Mouse (Mus musculus): Measurements from ENCODE around the gene B3galt2. TPM values are rescaled to one million over a fixed set of nuclear protein-coding genes. Genes with fewer than 3 reads are reported as not detected.

Gene B3galt2
- 0.12 and 0.18 TPM in 2 replicates for polyA plus RNA-seq (2016; fragmentation: Nextera tagmentation; extraction: Ambion mirVana)

GRCm38 (mm10) chr1:143640650-143641407 lies at the start of gene B3galt2:
Gene B3galt2, plus strand, starts transcription at chr1:143640664.
- H3K36me3 ChIP-seq, result 0 out of 2 replicates have a peak, but pooled peaks cover under 1% of the 10 kb centered on the region
- H3K4me3 ChIP-seq, result no peak within 1 kb of the TSS
- peaks cover 7% of the 10 kb centered on the region for H3K4me1 ChIP-seq
- no peaks in the 10 kb centered on the region for H3K27me3 ChIP-seq (replicated peaks)
- WGBS (ENCODE audit: insufficient replicate concordance), result 76% methylated on average over 15 of the region's 15 CpGs
- no peak within 1 kb of the TSS; the same call in 1 of the 2 replicates for H3K27ac ChIP-seq
- no peaks in the 10 kb centered on the region for H3K9me3 ChIP-seq (replicated peaks)
- H3K4me2 ChIP-seq, result no peak within 1 kb of the TSS
- no peak for ATAC-seq
- no peak within 1 kb of the TSS for H3K9ac ChIP-seq

- Histone ChIP-seq H3K36me3 (no peaks in the 10 kb centered on the region), H3K4me3 (no peak overlapping the region), H3K9ac (no peak overlapping the region), H3K4me1 (no peaks in the 10 kb centered on the region), H3K27ac (no peak overlapping the region), H3K9me3 (replicated peaks) (no peaks in the 10 kb centered on the region), H3K27me3 (replicated peaks) (no peaks in the 10 kb centered on the region), H3K4me2 (no peak overlapping the region)
- 79% methylated on average over 2 of the region's 2 CpGs for WGBS (ENCODE audit: insufficient replicate concordance)
- no peak for ATAC-seq
These were observed 43.6 kb upstream of the B3galt2 start for GRCm38 (mm10) chr1:143596864-143597263.

- Histone ChIP-seq H3K9ac (no peak overlapping the region), H3K9me3 (replicated peaks) (no peaks in the 10 kb centered on the region), H3K4me3 (no peak overlapping the region), H3K36me3 (peaks cover 17% of the 10 kb centered on the region), H3K4me1 (no peaks in the 10 kb centered on the region), H3K27ac (no peak overlapping the region), H3K27me3 (replicated peaks) (no peaks in the 10 kb centered on the region), H3K4me2 (no peak overlapping the region)
- ATAC-seq, result no peak
- WGBS (ENCODE audit: insufficient replicate concordance), result 81% methylated on average over 2 of the region's 2 CpGs
These were observed 31.6 kb upstream of the B3galt2 start for GRCm38 (mm10) chr1:143608911-143609310.

GRCm38 (mm10) chr1:143612901-143613300 lies 27.6 kb upstream of the B3galt2 start:
- no peaks in the 10 kb centered on the region for H3K4me1 ChIP-seq

GRCm38 (mm10) chr1:143619760-143620159 lies 20.7 kb upstream of the B3galt2 start:
- Histone ChIP-seq H3K27ac (no peak overlapping the region), H3K9ac (no peak overlapping the region), H3K36me3 (peaks cover 37% of the 10 kb centered on the region), H3K4me3 (no peak overlapping the region), H3K9me3 (replicated peaks) (no peaks in the 10 kb centered on the region), H3K27me3 (replicated peaks) (no peaks in the 10 kb centered on the region), H3K4me2 (no peak overlapping the region), H3K4me1 (no peaks in the 10 kb centered on the region)
- no peak for ATAC-seq
- 82% methylated on average over 2 of the region's 2 CpGs for WGBS (ENCODE audit: insufficient replicate concordance)

More at GRCm38 (mm10) chr1:143612901-143613300, 27.6 kb upstream of the B3galt2 start:
- Histone ChIP-seq H3K4me2 (no peak overlapping the region), H3K27ac (no peak overlapping the region), H3K36me3 (peaks cover 33% of the 10 kb centered on the region), H3K9ac (no peak overlapping the region), H3K27me3 (replicated peaks) (no peaks in the 10 kb centered on the region), H3K4me3 (no peak overlapping the region), H3K9me3 (replicated peaks) (no peaks in the 10 kb centered on the region)
- WGBS (ENCODE audit: insufficient replicate concordance), result 88% methylated on average over 2 of the region's 2 CpGs
- no peak for ATAC-seq

- Histone ChIP-seq H3K9ac (no peak overlapping the region), H3K36me3 (peaks cover 48% of the 10 kb centered on the region), H3K4me1 (no peaks in the 10 kb centered on the region), H3K4me2 (no peak overlapping the region), H3K27ac (no peak overlapping the region), H3K9me3 (replicated peaks) (no peaks in the 10 kb centered on the region), H3K27me3 (replicated peaks) (no peaks in the 10 kb centered on the region), H3K4me3 (no peak overlapping the region)
- no peak for ATAC-seq
These were observed 18.5 kb upstream of the B3galt2 start for GRCm38 (mm10) chr1:143621930-143622329.

GRCm38 (mm10) chr1:143622634-143623033 lies 17.8 kb upstream of the B3galt2 start:
- no peak overlapping the region for H3K27ac ChIP-seq
- H3K9me3 ChIP-seq (replicated peaks), result no peaks in the 10 kb centered on the region
- WGBS (ENCODE audit: insufficient replicate concordance), result 90% methylated on average over 1 of the region's 1 CpGs
- no peaks in the 10 kb centered on the region for H3K4me1 ChIP-seq
- peaks cover 49% of the 10 kb centered on the region for H3K36me3 ChIP-seq
- H3K9ac ChIP-seq, result no peak overlapping the region
- no peak overlapping the region for H3K4me3 ChIP-seq
- ATAC-seq, result no peak
- no peak overlapping the region for H3K4me2 ChIP-seq
- no peaks in the 10 kb centered on the region for H3K27me3 ChIP-seq (replicated peaks)

GRCm38 (mm10) chr1:143631337-143631736 lies 9.1 kb upstream of the B3galt2 start:
- Histone ChIP-seq H3K4me1 (peaks cover 8% of the 10 kb centered on the region), H3K36me3 (peaks cover 10% of the 10 kb centered on the region), H3K9ac (no peak overlapping the region), H3K9me3 (replicated peaks) (no peaks in the 10 kb centered on the region), H3K4me2 (no peak overlapping the region), H3K27ac (no peak overlapping the region), H3K4me3 (no peak overlapping the region), H3K27me3 (replicated peaks) (no peaks in the 10 kb centered on the region)
- WGBS (ENCODE audit: insufficient replicate concordance), result 74% methylated on average over 7 of the region's 7 CpGs
- peak; percentile 64 for ATAC-seq

- ATAC-seq, result no peak
- Histone ChIP-seq H3K9ac (no peak overlapping the region), H3K4me1 (peaks cover 15% of the 10 kb centered on the region), H3K36me3 (peaks cover under 1% of the 10 kb centered on the region; the same call in 1 of the 2 replicates), H3K9me3 (replicated peaks) (no peaks in the 10 kb centered on the region), H3K27me3 (replicated peaks) (no peaks in the 10 kb centered on the region), H3K4me3 (no peak overlapping the region), H3K27ac (no peak overlapping the region), H3K4me2 (no peak overlapping the region)
- 86% methylated on average over 1 of the region's 1 CpGs for WGBS (ENCODE audit: insufficient replicate concordance)
These were observed 8.1 kb upstream of the B3galt2 start for GRCm38 (mm10) chr1:143632361-143632760.

- Histone ChIP-seq H3K27ac (no peak overlapping the region), H3K36me3 (no peaks in the 10 kb centered on the region)
- WGBS (ENCODE audit: insufficient replicate concordance), result 82% methylated on average over 2 of the region's 2 CpGs
These were observed 7.4 kb upstream of the B3galt2 start for GRCm38 (mm10) chr1:143632854-143633587.

GRCm38 (mm10) chr1:143644221-143644620 lies 3.8 kb downstream of the B3galt2 start:
- Histone ChIP-seq H3K9ac (no peak overlapping the region), H3K4me1 (no peaks in the 10 kb centered on the region), H3K36me3 (0 out of 2 replicates have a peak, but pooled peaks cover 5% of the 10 kb centered on the region), H3K27me3 (replicated peaks) (no peaks in the 10 kb centered on the region), H3K4me2 (no peak overlapping the region), H3K9me3 (replicated peaks) (no peaks in the 10 kb centered on the region), H3K4me3 (no peak overlapping the region), H3K27ac (no peak overlapping the region)
- 86% methylated on average over 2 of the region's 2 CpGs for WGBS (ENCODE audit: insufficient replicate concordance)
- no peak for ATAC-seq

More at GRCm38 (mm10) chr1:143632854-143633587, 7.4 kb upstream of the B3galt2 start:
- Histone ChIP-seq H3K4me1 (peaks cover 15% of the 10 kb centered on the region), H3K27me3 (replicated peaks) (no peaks in the 10 kb centered on the region), H3K9me3 (replicated peaks) (no peaks in the 10 kb centered on the region), H3K4me2 (no peak overlapping the region), H3K4me3 (no peak overlapping the region), H3K9ac (no peak overlapping the region)
- ATAC-seq, result no peak

GRCm38 (mm10) chr1:143645386-143645785 lies 4.9 kb downstream of the B3galt2 start:
- WGBS (ENCODE audit: insufficient replicate concordance), result 74% methylated on average over 4 of the region's 4 CpGs

More at GRCm38 (mm10) chr1:143645386-143645785, 4.9 kb downstream of the B3galt2 start:
- Histone ChIP-seq H3K9ac (no peak overlapping the region), H3K27me3 (replicated peaks) (no peaks in the 10 kb centered on the region), H3K4me2 (no peak overlapping the region), H3K9me3 (replicated peaks) (no peaks in the 10 kb centered on the region), H3K4me1 (no peaks in the 10 kb centered on the region), H3K4me3 (no peak overlapping the region), H3K36me3 (peaks cover 10% of the 10 kb centered on the region), H3K27ac (no peak overlapping the region)
- no peak for ATAC-seq

Measured in liver, embryonic 12.5 days (tissue).